Mouse (Mus musculus) kidney, postnatal 36 days (tissue): ENCODE measurements around the gene Itga8.
A peak's percentile ranks its signal among the peaks of the same experiment; 100 is the strongest.

ENCODE experiments used
- DNase-seq, 2 experiments: peaks; one replicate each; pipeline ENCODE4 v3.0.0; 2021 to 2022; ENCODE audit warnings: mixed read lengths in 2 of 2

Gene Itga8

DNA sequence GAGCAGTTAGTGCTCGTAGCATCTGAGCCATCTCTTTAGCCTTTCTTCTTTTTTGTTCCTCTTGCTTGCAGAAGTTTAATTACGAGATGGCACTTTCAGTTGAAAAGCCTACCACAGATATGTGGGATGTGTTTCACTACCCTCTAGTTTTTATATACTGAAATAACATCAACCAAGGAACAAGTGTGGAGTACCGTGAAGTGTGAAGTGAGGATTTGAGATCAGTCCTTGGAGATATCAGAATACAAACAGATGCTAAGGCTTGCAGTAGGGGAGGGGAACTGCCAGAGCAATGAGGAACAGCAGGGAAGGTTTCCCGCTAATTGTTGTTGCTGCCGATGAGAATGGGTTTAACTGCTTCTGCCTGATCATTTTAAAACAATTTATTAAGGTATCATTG, 114.1 kb downstream of the Itga8 start:
- no peak for DNase-seq

DNA sequence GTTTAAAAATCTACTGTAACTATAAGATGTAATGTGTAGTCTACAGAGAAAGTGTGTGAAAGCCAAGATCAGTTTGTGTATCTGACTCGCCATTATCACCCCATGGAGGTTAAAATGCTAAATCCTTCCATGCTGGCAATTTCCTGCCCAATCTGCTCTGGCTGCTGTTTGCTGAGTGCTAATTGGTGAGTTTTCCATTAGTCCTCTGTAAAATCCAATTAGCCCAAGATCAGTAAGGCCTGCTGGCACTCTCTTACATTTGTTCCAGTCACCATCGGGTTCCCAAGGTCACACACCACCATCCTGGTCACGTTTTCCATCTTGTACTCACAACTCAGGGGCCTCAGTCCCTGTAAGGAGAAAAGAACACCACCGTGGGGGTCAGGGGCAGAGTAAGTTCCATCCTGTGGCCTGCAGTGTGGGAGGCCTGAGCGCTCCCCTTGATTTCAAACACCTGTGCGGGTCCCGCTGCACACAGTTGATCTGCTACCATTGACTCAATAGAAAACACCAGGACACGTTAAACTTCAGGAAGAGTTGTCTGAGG, 119.2 kb downstream of the Itga8 start:
- no peak for DNase-seq

DNA sequence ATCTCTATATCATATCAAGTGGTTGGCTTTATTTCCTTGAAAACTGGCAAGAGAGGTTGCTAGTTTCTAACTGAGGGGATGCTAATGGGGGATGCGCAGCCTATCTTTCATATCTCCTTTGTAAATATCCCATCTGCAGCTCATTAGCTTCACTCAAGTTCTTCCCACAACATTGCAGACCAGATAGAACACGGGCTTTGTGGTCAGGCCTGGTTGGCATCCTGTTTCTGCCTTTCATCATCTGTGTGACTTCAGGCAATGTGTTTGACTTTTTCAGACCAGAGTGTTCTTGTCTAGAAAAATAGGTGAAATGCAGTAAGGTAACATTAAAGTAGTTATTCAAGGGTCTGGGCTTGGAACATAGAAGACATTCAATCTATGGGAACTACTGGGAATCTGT, 121.1 kb downstream of the Itga8 start:
- DNase-seq, result no peak

DNA sequence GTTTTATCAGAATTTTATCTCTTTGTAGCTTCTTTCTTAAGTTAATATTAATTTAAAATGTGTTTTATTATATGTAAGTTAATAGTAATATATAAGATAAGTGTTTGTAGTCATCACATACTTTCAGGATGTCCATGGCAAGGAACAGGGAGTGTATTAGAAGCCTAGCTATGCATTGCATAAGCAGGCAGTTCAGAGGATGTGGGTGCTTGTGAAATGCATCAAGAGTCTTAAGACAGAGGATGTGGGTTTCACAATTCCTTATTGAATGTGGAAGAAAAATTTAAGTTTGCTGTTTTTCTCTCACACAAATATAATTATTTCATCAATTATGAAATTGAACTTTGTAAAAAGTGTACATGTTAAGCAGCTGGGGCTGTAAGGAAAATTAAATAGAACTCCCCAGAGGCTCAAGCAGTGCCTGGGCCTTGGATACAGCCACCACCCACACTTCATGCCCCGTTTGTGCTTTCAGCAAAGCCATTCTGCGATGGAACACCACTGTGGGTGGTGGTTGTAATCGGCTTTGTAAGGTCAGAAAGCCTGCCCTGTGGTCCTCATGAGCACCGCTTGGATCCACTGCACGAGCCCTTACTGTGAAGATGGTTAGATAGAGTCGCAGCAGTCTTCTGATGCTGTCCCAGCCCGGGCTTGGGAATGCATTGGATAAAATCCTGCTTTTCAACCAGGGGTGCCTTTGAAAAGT, 126.8 kb downstream of the Itga8 start:
- DNase-seq, result no peak

DNA sequence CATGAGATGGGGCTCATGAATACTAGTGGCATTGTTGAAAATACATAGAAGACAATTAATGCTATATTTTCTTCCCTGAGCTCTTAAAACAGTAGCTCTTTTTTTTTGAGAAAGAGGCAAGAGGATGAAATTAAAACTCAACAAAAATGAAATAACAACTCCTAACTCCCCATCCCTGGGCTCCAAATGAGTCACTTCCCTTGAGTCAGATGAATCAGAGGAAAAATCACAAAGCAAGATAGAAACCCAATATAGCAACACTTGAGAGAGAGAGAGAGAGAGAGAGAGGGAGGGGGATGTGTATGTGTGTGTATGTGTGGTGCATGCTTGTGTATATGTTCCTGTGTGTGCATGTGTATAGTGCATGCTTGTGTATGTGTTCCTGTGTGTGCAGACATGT, 131.5 kb downstream of the Itga8 start:
- no peak for DNase-seq

DNA sequence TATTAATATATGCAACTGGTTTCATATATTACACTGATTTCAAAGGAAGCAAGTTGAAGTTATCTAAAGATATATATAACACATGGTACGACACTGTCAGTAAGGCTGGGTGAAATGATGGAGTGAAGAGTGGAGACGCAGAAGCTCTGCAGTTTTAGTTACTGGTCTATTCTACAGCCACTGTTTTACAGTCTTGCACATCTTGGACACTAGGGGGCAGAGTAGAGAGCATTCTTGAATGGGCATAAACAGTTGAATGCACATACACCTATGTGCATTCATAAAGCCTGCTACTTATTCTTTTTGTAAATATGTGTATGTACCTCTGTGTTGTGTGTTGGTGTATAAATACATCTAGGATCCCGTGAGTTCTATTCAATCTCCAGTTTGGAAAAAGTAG, 141.2 kb downstream of the Itga8 start:
- peak; percentile 37 to 63 for DNase-seq

DNA sequence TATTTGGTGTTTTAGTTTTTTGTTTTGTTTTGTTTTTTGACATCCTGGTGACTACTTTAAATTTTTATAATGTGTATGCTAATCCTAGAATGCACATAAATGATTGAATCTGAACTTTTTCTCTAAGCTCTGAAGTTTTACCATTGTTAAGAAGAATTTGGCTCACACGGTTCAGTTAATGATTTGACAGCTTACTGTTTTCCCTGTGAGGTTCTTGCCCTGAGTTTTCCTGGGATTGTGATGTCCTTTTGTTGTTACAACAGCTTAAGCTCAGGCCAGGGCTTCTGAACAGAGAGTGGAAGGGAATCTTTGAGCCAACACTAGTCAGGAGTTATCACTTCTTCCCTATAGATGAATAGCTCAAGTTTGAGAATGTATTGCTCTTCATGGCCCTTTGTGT, 144.7 kb downstream of the Itga8 start:
- DNase-seq, result peak in 1 of 2 experiments; percentile 39

DNA sequence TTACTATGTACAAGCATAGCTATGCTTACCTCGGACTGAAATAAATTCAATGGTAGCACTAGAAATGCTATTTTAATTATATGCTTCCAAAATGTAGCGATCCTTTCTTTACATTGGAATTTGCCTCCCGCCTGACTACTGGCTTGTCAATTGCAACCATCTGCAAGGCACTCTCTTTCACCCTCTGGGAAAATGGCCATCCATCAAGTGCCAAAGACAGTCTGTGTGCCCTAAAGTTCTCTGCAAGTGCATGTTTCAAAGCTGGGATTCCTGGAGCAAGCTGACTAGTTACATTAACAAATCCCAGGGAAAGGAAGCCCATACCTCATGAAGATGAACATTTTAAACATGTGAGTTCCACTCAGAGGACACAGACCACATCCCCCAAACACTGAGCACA, 145.3 kb downstream of the Itga8 start:
- DNase-seq, result no peak

DNA sequence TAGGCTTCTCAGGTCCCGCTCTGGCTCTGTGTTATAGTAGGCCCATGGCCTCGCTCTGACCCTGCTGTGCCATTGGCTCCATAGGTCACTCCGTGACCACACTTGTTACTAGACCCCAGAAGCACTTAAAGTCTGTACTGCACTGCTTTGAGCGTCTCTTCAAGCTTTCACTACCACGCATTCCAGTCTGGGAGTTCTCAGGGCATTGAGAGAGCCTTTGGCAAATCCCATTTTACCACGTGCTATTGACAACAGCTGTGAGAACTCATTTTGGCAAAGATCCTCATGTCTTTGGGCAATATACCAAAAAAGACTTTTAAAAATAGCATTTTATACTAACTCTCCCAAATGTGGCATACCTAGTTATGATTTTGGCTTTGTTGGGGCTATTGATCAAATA, 147.0 kb downstream of the Itga8 start:
- DNase-seq, result peak in 1 of 2 experiments; percentile 7

DNA sequence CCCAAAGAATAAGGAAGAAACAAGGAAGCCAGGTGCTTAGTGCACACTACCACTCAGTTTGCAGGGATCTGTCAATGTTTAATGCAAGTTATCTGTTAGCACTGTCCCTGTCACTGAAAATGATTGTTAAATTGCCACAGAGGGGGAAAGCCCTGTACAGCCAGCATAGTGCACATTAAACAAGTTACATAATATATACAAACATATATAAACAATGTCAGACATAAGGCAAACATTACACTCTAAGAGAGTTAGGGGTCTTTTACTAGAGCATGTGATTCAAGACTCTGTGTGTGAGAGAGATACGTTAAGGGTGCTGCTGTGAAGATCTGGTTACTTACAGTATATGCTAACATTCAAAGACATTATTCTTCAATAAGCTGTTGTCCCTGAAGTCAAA, 148.2 kb downstream of the Itga8 start:
- DNase-seq, result no peak

DNA sequence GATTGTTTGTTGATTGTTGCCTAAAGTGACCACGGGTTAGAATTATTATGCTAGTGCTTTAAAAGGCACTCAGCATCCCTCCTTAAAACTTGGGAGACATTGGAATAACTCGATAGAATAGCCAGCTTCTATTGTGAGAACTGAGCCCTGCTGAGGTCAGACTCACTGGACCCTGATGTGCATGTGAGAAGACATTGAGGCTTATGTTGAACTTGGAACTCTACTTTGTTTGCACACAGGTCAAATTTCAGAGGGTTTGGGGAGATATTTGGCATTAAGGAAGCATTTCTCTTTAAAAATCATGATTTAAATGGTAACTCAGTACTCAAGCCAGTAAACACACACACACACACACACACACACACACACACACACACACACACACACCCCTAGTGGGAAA, 153.8 kb downstream of the Itga8 start:
- DNase-seq, result peak; percentile 37 to 46

DNA sequence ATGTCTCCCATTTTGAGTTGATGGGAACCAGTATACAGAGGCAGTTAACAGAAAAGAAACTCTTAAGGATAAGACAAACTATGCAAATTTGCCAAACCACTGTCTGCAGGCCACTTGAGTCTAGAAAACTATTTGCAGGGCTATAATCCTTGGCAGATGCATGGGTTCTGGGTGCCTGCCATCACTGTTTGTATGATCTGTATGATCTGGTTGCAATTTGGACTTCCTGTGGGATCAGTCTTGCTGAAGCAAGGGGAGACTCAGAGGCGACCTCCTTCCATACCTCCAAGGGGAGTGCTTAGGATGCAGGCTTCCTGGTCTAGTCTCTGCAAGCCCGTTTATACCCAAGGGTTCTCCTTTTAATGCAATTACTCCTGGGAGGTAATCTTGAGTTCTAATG, 155.1 kb downstream of the Itga8 start:
- DNase-seq, result no peak

DNA sequence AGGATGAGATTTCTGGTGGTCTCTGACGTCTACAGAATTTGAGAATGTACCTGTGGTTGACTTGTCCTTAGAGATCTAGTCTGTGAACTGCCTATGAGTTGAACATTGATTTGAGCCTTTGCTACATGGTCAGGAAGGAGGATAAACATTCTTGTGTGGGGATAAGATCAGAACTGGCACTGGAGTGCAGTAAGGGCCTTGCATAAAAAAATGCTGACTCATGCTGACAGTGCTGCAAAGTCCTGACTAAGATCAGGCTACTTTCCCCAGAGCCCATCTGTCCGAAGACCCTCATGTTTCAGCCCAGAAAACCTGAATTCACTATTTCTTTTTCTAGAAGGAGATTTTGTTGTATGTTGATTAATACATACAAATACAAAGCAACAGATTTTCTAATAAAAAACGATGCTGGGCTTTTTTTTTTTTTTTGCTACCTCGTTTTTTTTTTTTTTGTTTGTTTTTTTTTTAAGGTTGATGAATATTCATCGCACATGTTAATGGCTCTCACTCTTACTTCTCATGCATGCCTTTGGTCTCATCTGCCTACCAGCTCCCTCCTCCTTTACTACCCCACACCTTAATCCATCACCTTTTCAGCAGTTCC, 162.9 kb downstream of the Itga8 start:
- no peak for DNase-seq

DNA sequence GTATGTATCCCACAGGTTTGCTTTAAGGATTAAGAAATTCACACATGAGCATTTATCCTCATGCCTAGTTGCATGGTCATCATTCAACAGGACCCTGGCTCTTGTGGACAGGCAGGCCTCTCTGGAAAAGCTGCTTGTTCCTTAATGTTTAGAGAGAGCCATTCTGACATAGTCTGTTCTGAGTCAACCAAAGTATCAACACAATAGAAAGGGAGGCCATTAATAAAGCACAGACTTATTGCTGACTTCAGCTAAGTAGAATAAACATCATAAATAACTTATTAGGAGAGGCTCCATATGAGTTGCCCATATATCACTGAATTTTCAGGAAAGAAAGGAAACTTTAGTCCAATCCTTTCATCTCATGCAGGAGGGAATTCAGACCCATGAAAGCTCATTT, 175.1 kb downstream of the Itga8 start:
- no peak for DNase-seq

DNA sequence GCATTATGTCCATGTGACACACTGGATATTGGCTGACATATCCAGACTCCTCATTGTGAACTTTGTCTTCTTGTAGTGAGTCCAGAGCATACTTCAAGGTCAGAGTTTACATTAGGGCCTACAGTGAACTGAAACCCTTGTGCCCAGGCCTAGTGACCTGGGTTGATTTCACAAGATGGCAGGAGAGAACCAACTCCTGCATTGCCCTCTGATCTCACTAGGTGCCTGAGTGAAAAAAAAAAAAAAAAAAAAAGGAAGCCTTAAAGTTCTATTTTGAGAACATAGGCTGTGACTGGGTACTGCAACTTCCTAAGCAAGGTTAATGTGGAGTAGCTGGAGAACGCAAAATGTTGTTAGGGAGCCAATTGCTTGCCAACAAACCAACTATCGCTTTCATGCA, 186.2 kb downstream of the Itga8 start:
- no peak for DNase-seq

DNA sequence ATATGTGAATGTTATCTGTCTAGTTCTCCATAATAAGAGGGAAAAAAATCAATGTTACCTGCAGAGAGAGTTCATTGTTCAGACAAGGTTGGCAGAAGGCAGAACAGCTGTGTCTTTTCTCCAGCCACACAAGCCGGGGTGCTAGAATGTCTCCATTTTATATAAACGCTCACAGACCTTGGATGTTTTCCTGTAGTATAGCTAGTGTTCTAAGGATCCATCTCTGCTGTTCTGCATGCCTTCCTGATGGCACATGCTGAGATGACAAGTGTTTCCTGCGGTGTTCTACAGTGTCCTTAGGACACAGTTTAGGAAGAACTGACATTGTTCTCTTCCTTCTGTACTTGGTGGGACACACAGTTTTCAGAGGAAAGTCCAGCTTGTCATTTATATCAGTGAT, 192.4 kb downstream of the Itga8 start:
- DNase-seq, result no peak

DNA sequence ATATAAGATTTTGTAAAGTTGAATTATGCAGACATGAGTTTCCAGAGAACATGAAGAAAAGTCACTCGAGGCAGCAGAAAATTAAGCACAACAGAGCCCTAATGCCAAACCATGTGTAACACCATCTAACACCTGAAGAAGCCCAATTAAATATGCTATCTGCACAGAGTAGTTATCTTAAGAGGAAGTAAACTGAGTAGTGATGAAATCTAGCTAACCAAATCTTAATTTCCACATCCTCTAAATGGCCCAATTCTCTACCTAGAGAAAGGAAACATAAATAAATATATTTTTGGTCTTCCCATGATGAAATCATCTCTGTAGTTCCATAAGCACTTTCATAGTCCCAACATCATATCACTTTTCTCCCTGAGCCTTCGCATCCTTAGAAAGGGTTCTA, 193.4 kb downstream of the Itga8 start:
- no peak for DNase-seq

DNA sequence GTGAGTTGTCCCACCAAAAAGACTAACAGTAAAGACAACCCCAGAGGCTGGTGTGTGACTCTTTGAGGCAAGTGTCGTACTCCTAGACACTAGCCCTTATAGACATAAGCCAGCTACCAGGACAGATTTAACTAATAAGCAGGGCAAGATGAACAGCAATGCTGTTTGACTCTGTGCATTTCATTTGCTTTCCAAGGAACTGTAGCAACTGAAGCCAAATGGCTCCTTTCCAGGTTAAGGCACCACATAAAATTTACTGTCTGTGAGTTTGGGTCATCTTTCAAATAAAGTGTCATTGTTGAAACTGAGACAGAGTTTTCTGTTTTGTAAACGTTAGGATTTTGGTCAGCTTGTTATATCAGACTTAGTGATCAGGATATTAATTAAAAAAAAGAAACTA, 194.5 kb downstream of the Itga8 start:
- no peak for DNase-seq

DNA sequence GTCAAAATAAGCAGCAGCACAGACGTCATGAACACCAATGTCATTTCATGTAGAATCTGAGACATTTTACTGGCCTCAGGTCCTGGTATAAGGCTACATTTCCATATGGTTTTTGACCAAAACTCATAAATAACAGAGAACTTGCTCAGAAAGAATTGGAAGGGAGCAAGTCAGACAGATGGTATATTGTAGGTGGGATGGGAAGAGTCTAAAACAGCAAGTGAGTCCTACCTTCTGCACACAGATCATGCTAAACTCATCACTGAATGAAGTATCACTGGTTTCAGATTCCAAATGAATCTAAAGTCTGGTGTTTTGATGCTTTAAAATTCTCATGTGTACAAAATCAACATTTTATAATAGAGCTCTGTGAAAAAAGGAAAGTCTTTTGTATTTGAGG, 198.5 kb downstream of the Itga8 start:
- no peak for DNase-seq

DNA sequence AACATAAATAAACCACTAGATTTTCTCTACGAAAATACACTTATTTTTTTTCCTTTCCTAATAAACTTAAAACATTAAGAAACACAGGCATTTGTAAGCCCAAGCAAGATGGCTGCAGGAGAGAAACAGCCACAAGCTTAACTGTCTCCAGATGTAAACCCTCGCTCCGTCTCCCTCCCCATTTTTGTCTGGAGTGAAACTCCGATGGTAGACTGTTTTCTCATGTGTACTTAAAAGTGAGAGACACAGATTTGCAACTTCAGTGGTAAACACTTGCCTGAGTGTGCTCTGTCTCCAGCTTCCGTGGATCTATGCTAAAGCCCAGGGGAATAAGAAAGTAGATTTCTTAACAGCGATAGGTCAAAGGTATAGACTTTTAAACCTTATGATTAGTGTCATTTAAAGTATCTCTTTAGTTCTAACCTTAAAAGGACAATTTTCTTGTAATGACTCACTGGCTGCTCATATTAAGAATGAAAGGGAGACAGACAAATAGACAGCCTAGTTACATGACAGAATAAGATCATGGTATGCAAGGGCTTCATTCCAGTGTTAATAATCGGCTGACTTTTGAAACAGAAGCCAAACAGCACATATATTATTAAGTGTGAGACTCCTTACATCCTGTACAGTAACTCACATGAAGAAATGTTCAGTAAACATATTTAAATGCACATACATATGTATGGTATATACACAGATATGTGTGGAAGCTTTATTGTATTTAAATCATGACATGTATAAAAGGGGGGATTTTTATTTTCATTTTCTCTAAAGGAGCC, 209.3 kb downstream of the Itga8 start:
- DNase-seq, result no peak

DNA sequence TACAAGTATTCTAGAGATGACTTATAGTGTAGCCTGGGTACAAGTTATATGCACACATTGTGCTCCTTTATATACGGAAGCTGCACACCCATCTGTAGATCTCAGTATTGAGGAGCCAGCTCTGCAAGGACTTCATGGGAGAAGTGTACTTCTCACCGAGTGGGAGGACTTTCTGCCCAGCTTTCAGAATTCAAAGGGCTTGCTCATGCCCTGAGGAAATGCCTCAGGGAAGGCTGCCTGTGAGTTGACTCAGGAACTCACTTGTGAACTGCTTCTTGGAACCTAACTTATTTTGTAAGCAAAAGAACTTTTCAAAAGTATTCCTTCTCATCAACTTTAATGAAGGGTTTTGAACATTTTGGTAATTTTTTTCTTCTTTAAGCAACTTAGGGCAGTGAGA, 210.7 kb downstream of the Itga8 start:
- no peak for DNase-seq

DNA sequence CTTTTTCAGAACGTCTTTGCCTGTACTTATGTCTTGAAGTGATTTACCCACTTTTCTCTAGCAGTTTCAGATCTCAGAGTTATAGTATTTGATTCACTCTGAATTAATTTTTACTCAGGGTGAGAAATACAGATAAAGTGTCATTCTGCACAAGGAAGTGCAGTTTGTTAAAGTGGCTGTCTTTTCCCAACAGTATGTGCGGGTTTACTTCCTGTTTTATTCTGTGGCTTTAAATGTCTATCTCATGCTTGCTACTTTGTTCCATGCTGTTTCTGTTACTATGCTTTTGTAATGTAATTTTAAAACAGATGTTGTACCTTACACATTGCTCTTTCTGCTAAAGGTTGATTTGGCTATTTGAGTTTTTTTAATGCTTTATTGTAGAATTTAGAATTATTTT, 216.2 kb downstream of the Itga8 start:
- DNase-seq, result no peak

DNA sequence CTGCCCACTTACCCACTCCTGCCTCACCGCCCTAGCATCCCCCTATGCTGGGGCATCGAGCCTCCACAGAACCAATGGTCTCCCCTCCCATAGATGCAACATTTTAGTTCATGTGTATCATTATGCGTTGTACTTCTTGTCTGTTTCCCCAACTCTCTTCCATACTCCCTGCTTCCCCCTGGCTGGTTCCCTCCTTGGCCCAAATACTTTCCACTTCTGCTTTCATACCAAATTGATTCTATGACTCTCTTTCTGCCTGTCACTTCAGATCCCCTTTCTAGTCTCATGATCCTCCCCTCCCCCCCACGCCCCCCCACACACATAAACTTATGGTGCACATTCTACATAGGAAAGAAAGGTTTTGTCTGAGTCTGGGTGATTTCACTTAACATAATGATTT, 217.4 kb downstream of the Itga8 start:
- DNase-seq, result peak in 1 of 2 experiments; percentile 3
